Mouse (Mus musculus): ENCODE measurements around the gene Gnai2.
A peak's percentile ranks its signal among the peaks of the same experiment; 100 is the strongest.

The Gnai2 gene

DNA sequence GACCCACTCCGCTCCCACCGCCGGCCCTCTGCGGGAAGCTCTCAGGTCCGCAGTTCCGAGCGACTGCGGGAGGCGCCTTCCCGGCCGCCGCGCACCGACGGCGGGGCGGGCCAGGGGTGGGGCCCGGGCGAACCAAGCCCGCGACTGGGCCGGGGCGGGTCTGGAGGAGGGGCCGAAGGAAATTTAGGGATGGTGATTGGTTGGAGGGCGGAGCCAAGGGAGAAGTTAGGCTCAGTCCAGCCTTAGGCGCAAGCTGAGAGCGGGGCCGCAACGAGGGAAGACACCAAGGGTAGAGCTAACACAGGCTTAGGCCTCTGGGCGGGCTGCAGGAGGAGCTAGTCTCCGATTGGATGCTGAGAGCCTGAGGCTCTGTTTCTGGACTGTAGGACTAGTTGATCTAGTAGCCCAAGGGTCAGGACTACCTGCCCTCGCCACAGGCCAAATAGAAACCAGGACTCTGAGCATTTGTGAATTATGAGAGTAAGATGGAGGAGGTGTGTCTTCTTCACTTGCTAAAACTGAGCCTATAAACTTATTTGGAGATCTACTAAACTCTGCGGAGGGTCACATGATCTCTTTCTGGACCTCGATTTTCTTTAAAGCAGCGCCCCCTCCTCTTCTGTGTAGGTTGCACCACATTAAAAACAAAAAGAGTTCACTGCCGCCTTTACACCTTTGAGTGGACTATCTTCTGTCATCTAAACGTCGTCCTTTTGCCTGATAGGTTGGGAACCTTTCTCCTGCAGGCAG lies at the start of gene Gnai2:
Gnai2 (minus strand) TSS at position 89 of the 750 bp plus-strand sequence.
- peak; percentile 87 for DNase-seq (ENCODE audit: extremely low spot score, low read depth, low spot score)

DNA sequence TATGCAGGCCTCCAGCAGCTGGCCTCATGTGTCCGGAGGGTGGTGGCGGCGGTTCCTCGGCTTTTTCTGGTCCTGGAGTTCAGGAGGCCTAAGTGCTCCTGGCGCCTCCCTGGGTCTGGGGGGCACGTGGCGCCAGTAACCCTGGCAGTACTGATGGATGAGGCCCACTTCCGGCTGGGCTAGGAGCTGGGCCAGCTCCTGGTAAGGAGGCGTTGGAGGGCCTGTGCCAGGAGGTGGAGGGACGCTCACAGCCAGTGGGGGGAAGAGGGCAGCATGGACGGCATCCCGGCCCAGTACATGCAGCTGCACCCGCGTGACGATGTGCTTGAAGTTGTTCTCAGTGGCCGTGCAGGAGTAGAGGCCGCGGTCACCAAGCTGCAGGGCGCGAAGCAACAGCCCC lies 47.2 kb upstream of the Gnai2 start:
- DNase-seq (ENCODE audit: extremely low spot score, low read depth, low spot score) = no peak

GRCm38 (mm10) chr9:107679501-107679900 lies 44.3 kb upstream of the Gnai2 start, which contains the start of gene Gnat1:
TSS of gene Gnat1 (minus strand) at chr9:107679712.
- DNase-seq (ENCODE audit: extremely low spot score, low read depth, low spot score) = no peak

- DNase-seq (ENCODE audit: extremely low spot score, low read depth, low spot score) = no peak
Measured at GRCm38 (mm10) chr9:107678861-107679260, 43.7 kb upstream of the Gnai2 start.

DNA sequence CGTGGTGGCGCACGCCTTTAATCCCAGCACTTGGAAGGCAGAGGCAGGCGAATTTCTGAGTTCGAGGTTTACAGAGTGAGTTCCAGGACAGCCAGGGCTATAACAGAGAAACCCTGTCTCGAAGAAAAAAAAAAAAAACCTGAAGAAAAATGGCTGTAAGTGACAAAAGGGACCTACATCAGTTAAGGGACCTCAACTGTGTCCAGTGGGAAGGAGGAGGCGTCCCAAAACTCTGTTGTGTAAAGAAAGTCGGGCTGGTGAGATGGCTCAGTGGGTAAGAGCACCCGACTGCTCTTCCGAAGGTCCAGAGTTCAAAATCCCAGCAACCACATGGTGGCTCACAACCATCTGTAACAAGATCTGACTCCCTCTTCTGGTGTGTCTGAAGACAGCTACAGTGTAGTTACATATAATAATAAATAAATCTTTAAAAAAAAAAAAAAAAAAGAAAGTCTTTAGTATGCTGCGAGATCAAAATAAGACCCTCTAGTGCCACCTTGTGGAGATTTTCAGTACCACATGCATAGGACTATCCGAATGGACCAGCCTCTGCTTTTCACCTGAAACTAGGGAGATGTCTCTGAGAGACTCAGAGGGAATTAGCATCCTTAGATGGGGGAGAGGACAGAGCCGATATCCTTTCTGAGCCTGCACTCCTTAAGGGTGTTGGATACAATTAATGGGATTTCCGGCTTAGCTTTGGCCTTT lies 42.8 kb upstream of the Gnai2 start:
- DNase-seq (ENCODE audit: extremely low spot score, low read depth, low spot score) = peak; percentile 85

GRCm38 (mm10) chr9:107677091-107677784 lies 42.1 kb upstream of the Gnai2 start:
- no peak for DNase-seq (ENCODE audit: extremely low spot score, low read depth, low spot score)

DNA sequence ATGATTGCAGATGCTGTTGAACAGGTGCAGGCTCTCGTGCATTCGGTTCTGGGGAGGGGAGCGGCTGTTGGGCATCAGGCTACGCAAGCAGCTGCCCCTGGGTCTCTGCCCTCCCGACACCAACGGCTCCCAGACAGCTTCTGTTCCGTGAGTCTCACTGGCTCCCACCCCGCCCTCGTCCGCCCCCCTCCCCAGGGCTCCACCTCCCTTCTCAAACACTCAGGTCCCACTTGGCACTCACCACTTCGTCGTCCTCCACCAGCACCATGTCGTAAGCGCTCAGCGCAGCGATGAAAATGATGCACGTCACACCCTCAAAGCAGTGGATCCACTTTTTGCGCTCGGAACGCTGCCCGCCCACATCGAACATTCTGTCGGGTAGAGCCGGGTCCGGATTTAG lies 41.1 kb upstream of the Gnai2 start:
- DNase-seq (ENCODE audit: extremely low spot score, low read depth, low spot score) = no peak

DNA sequence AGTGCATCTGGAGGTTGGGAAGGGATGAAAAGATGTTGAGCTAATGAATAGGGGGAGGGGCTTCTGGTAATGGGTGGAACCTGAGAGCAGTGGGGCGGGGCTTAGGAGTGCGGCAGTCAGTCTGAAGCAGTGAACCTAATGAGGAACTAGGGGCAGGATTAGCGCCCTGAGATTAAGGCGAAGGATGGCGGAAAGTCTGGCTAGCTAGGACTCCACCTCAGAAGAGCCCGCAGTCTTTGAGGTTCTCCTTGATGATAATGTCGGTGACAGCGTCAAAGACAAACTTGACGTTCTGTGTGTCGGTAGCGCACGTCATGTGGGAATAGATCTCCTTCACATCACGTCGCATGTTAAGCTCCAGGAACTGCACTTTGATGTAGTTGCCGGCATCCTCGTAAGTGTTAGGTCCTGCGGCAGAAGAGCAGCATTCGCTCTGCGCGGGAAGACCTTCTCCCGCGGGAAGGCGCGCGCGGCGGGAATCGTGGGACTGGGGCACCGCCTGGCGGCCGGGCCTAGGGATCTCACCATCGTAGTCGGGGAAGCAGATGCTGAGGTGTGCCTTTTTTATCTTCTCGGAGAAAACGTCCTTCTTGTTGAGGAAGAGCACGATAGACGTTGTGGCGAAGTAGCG lies 40.6 kb upstream of the Gnai2 start:
- no peak for DNase-seq (ENCODE audit: extremely low spot score, low read depth, low spot score)

GRCm38 (mm10) chr9:107674609-107675429 lies 39.7 kb upstream of the Gnai2 start:
- DNase-seq (ENCODE audit: extremely low spot score, low read depth, low spot score) = no peak

GRCm38 (mm10) chr9:107670259-107670658 lies 35.1 kb upstream of the Gnai2 start:
- DNase-seq (ENCODE audit: extremely low spot score, low read depth, low spot score) = no peak

GRCm38 (mm10) chr9:107669480-107669945 lies 34.3 kb upstream of the Gnai2 start, which contains the start of gene Slc38a3:
TSS of gene Slc38a3 (minus strand) at chr9:107669530.
- DNase-seq (ENCODE audit: extremely low spot score, low read depth, low spot score) = no peak

- DNase-seq (ENCODE audit: extremely low spot score, low read depth, low spot score) = no peak
Measured at GRCm38 (mm10) chr9:107668916-107669315, 33.7 kb upstream of the Gnai2 start.

GRCm38 (mm10) chr9:107668011-107668410 lies 32.8 kb upstream of the Gnai2 start:
- DNase-seq (ENCODE audit: extremely low spot score, low read depth, low spot score) = no peak

DNA sequence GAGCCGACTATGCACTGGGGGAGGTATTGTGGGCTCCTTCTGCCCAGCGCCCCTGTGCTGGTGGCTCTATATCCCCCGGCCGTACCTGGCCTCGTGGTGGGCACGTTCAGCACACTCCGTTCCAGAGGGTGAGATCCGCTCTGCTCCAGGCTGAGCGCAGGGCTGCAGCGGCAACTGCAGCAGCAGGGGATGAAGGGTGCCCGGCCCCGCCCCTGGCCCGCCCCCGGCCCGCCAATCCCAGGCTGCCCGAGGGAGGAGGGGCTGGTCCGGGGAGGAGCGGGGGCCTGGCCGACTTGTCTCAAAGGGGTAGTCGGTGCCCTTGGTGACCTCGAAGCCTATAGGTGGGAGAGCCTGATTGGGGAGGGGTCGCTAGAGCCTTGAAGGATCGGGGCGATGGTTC lies 32.1 kb upstream of the Gnai2 start:
- no peak for DNase-seq (ENCODE audit: extremely low spot score, low read depth, low spot score)

DNA sequence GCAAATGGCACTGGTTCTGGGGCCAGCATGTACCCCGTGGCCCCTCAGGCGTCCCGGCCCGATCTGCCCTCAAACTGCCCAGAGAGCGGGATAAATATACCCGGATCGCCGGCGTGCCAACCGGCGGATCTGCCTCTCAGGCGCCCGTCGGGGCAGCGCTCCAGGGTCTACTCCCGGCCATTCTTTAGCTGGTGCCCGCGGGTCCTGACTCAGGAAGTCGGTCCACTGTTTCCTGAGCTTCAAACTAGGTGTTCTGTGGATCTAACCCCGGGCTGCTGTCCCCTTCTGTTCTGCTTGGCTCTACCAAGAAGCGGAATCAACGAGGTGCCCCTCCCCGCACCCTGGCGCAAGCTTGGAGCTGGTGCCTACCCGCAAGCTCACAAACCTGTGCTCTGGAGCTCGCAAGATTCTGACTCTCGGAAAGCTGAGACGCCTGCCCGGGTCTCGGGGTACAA lies 31.6 kb upstream of the Gnai2 start:
- DNase-seq (ENCODE audit: extremely low spot score, low read depth, low spot score) = no peak

DNA sequence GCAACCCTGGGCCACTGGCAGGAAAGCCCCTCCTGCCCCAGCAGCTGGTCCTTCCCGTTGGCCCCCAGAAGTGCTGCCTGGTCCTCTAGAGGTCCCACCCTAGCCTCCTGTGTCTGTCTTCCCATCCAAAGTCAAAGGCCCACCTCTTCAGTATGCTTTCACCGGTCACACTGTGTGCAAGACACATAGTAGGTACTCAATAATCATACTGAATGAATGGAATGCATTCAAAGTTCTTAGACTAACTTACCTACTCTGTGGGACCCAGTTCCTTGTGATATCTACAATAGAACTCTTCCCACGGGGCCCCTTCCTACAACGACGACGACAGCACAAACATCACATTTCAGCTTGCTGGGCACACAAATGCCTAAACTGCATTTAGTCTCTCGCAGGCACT lies 30.1 kb upstream of the Gnai2 start:
- DNase-seq (ENCODE audit: extremely low spot score, low read depth, low spot score) = no peak

DNA sequence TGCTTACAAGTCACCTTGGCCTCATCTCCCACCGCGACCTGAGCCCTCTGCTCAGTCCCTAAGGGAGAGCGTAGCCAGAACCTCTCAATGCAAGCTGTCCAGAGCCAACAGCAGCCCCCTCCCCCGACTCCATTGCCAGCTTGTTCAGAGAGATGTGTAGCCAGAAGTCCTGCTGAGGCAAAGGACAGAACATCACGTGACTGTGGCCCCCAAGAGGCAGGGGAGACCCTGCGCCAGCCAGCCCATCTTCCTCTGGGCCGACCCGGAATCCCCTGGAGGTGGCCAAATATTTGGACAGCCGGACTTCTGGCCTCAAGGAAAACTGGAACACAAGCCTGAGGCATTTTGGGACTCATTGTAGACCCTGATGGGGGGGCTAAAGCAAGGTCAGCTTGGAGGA lies 28.4 kb upstream of the Gnai2 start:
- no peak for DNase-seq (ENCODE audit: extremely low spot score, low read depth, low spot score)

DNA sequence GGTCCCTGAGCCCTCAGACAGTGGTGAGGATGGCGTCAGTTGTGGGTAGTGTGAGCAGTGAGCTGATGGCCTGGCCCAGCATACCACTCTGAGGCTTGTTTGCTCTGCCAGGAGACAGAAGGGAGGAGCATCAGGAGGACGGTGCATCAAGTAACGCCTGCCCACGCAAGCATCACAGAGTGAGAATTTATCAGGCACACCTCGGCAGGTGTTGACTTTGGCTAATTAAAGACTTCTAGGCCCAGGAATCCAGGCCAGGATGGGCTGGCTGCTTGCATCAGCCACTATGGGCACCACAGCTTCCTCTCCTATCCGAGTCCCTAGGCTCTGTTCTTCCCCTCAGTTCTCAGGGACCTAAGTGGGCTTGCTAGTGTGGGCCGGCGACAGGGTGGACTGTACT lies 27.2 kb upstream of the Gnai2 start:
- DNase-seq (ENCODE audit: extremely low spot score, low read depth, low spot score) = no peak

DNA sequence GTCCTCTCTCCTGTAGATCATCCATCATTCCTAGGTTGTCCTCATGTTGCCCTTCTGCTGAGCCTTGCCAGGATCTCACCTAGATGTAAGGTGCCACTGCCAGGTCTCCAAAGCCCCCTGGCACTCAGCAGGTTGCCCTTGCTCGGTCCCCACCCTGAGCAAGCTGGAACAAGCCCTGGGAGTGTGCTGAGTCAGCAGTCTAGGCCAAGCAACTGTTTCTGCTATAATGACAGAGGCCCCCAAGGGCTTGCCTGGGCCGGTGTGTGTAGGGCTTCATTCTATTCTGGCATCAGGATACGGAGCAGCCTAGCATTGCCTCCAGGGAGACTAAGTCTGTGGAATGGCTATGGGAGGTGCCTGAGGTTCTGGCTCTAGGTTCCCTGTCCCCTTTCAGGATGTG lies 25.6 kb upstream of the Gnai2 start:
- DNase-seq (ENCODE audit: extremely low spot score, low read depth, low spot score) = no peak

- DNase-seq (ENCODE audit: extremely low spot score, low read depth, low spot score) = no peak
Measured at GRCm38 (mm10) chr9:107659961-107660360, 24.8 kb upstream of the Gnai2 start.

All from hindlimb bud, embryonic 11.5 days (tissue).